Comparison of ENCODE assay signal across 7 mouse cellular contexts in the genomic region with DNA sequence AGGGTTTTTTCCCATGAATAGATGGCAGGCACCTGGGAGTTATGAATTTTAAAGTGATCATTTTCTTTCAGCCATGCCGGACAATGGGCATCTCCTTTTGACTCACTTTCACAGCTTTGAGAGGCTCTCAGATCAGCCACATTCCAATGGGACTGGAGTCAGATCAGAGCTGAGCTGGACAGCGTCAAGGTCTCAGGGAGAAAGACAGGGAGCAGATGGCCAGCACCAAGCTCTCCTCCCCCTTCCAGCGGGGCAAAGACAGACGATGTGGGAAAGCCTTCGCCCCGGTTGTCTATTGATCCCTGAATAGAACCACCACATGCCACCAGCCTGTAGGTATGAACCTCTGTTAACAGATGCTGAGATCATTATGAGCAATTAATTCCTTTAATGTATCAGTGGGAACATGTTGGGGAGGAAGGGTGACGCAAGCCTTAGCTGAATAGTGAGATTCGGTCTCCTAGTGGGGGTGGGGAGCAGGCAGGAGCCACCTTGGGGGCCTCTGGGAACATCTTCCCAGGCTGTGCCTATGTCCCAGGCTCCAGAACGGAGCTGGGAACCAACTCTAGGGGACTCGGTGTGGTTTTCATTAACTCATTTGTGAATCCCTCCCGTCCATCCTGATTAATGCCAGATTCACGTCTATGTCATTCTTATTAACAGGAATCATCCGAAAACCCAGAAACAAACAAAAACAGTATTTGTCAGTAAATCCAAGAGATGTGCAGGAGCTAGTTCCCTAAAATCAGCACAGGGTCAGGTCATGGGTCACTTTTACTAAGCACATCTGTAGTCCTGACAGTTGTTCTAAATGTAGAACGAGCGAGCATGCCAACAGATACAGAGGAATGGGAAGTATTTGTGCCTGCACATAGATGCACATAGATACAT.
DNase-seq lines count a peak whose midpoint lies in the region; ATAC-seq and TF ChIP-seq lines count a peak whose summit lies in the region.

No protein-coding gene starts in this region.

- H3K4me2 ChIP-seq in lung, embryonic 14.5 days: no peak overlapping the region
- H3K4me2 ChIP-seq in embryonic facial prominence, embryonic 15.5 days (replicated peaks): peak overlapping the region; percentile 2; the same call in 1 of the 2 replicates
- H3K4me2 ChIP-seq in hindbrain, postnatal 0 days (ENCODE audit: low read depth, low read length): peak overlapping the region; percentile 0; the same call in 1 of the 2 replicates
- H3K4me2 ChIP-seq in liver, postnatal 0 days (ENCODE audit: low read depth, low read length): no peak overlapping the region

- no peak for TF ChIP-seq EP300 in liver, postnatal 0 days (IDR thresholded peaks at IDR 0.05; ENCODE audit: low read depth)

- H3K27me3 ChIP-seq in lung, embryonic 14.5 days (ENCODE audit: insufficient read depth, low read length): no peaks in the 10 kb centered on the region
- H3K27me3 ChIP-seq in embryonic facial prominence, embryonic 15.5 days: no peaks in the 10 kb centered on the region
- no peaks in the 10 kb centered on the region for H3K27me3 ChIP-seq in hindbrain, postnatal 0 days (ENCODE audit: insufficient read depth, low read length)
- H3K27me3 ChIP-seq in liver, postnatal 0 days (ENCODE audit: insufficient read depth, low read length): no peaks in the 10 kb centered on the region

- ATAC-seq in lung, embryonic 14.5 days (ENCODE audit: insufficient read depth): no peak
- no peak for ATAC-seq in embryonic facial prominence, embryonic 15.5 days (ENCODE audit: insufficient number of reproducible peaks, low FRiP score, low TSS enrichment, low read depth)
- no peak for ATAC-seq in hindbrain, postnatal 0 days
- no peak for ATAC-seq in liver, postnatal 0 days

- TF ChIP-seq CTCF in lung, embryonic 14.5 days (IDR thresholded peaks at IDR 0.05; ENCODE audit: low read depth): no peak
- TF ChIP-seq CTCF in hindbrain, postnatal 0 days (IDR thresholded peaks at IDR 0.05; ENCODE audit: low read depth): no peak
- no peak for TF ChIP-seq CTCF in liver, postnatal 0 days (IDR thresholded peaks at IDR 0.05; ENCODE audit: low read depth)

- DNase-seq in lung, embryonic 14.5 days: peak; percentile 53
- no peak for DNase-seq in lung, postnatal 25 days (ENCODE audit: low spot score)
- no peak for DNase-seq in hindbrain, postnatal 0 days (ENCODE audit: low spot score)
- no peak for DNase-seq in thymus, postnatal 10 days (ENCODE audit: low spot score in 2 of 2)
- no peak for DNase-seq in liver, postnatal 0 days
- DNase-seq in kidney, adult 11 months: no peak

- H3K4me3 ChIP-seq in lung, embryonic 14.5 days (ENCODE audit: low read depth, low read length): no peak overlapping the region
- H3K4me3 ChIP-seq in embryonic facial prominence, embryonic 15.5 days (replicated peaks): no peak overlapping the region
- no peak overlapping the region for H3K4me3 ChIP-seq in hindbrain, postnatal 0 days (ENCODE audit: low read length)
- no peak overlapping the region for H3K4me3 ChIP-seq in liver, postnatal 0 days (ENCODE audit: low read depth, low read length)

- no peaks in the 10 kb centered on the region for H3K36me3 ChIP-seq in lung, embryonic 14.5 days (ENCODE audit: insufficient read depth)
- H3K36me3 ChIP-seq in embryonic facial prominence, embryonic 15.5 days: no peaks in the 10 kb centered on the region
- H3K36me3 ChIP-seq in hindbrain, postnatal 0 days (ENCODE audit: insufficient read depth, low read length): no peaks in the 10 kb centered on the region
- no peaks in the 10 kb centered on the region for H3K36me3 ChIP-seq in liver, postnatal 0 days (replicated peaks; ENCODE audit: insufficient read depth, low read length)

- 27% methylated on average over 15 of the region's 15 CpGs for WGBS in lung, embryonic 14.5 days
- WGBS in embryonic facial prominence, embryonic 15.5 days: 17% methylated on average over 15 of the region's 15 CpGs
- WGBS in hindbrain, postnatal 0 days: 21% methylated on average over 15 of the region's 15 CpGs
- 34% methylated on average over 15 of the region's 15 CpGs for WGBS in liver, postnatal 0 days (ENCODE audit: insufficient replicate concordance)

- H3K4me1 ChIP-seq in lung, embryonic 14.5 days (ENCODE audit: insufficient read depth): no peaks in the 10 kb centered on the region
- H3K4me1 ChIP-seq in embryonic facial prominence, embryonic 15.5 days: peaks cover 9% of the 10 kb centered on the region
- H3K4me1 ChIP-seq in hindbrain, postnatal 0 days (ENCODE audit: insufficient read depth, low read length): peaks cover 9% of the 10 kb centered on the region; the same call in 1 of the 2 replicates
- no peaks in the 10 kb centered on the region for H3K4me1 ChIP-seq in liver, postnatal 0 days (ENCODE audit: insufficient read depth)

- H3K9ac ChIP-seq in lung, embryonic 14.5 days: no peak overlapping the region
- no peak overlapping the region for H3K9ac ChIP-seq in embryonic facial prominence, embryonic 15.5 days
- H3K9ac ChIP-seq in hindbrain, postnatal 0 days (replicated peaks; ENCODE audit: low read length): no peak overlapping the region
- H3K9ac ChIP-seq in liver, postnatal 0 days (replicated peaks): no peak overlapping the region

- no peaks in the 10 kb centered on the region for H3K9me3 ChIP-seq in lung, embryonic 14.5 days (ENCODE audit: low read depth, low read length)
- H3K9me3 ChIP-seq in embryonic facial prominence, embryonic 15.5 days (replicated peaks): no peaks in the 10 kb centered on the region
- H3K9me3 ChIP-seq in hindbrain, postnatal 0 days (ENCODE audit: low read length): no peaks in the 10 kb centered on the region
- no peaks in the 10 kb centered on the region for H3K9me3 ChIP-seq in liver, postnatal 0 days (ENCODE audit: low read length)

- no peak overlapping the region for H3K27ac ChIP-seq in lung, embryonic 14.5 days (ENCODE audit: low read depth)
- no peak overlapping the region for H3K27ac ChIP-seq in embryonic facial prominence, embryonic 15.5 days (replicated peaks)
- no peak overlapping the region for H3K27ac ChIP-seq in hindbrain, postnatal 0 days
- no peak overlapping the region for H3K27ac ChIP-seq in liver, postnatal 0 days (ENCODE audit: low read depth)

Comparison
In these comparisons a context has a peak if more than half of its experiments do, and no peak if none do; other contexts are left out.
1. H3K4me2 ChIP-seq: peak in embryonic facial prominence, embryonic 15.5 days (single experiment) and hindbrain, postnatal 0 days (single experiment); none in lung, embryonic 14.5 days (single experiment) and liver, postnatal 0 days (single experiment).